Mouse (Mus musculus): Measurements from ENCODE around the gene Pkig. TPM values are rescaled to one million over a fixed set of nuclear protein-coding genes. Genes with fewer than 3 reads are reported as not detected.
"Not testable (repeated sequence)": the region's sequence is repeated elsewhere in the genome, so short reads cannot be mapped to it uniquely, and the experiment has no call there.

Gene Pkig
- total and polyA plus RNA-seq, 3 experiments = 214 to 344 (median 237) TPM

- Histone ChIP-seq H3K79me2 (replicated peaks; ENCODE audit: control insufficient read depth, insufficient read depth, low read length) (peaks cover 3% of the 10 kb centered on the region; the same call in 1 of the 2 replicates), H3K27ac (peak overlapping the region; percentile 93), H3K36me3 (ENCODE audit: control insufficient read depth, insufficient read depth, low read length) (peaks cover 23% of the 10 kb centered on the region), H3K27me3 (ENCODE audit: control insufficient read depth, insufficient read depth, low read length) (no peaks in the 10 kb centered on the region), H3K4me3 (no peak overlapping the region; the same call in 1 of the 2 replicates), H3K9ac (ENCODE audit: low read depth, low read length) (peak overlapping the region; percentile 33), H3K4me1 (ENCODE audit: control insufficient read depth, insufficient read depth, low read length) (peaks cover 24% of the 10 kb centered on the region)
- TF ChIP-seq POLR2A (IDR thresholded peaks at IDR 0.05; ENCODE audit: insufficient read depth, low read depth, low read length) (no peak), CTCF (IDR thresholded peaks at IDR 0.05) (no peak), EP300 (IDR thresholded peaks at IDR 0.05; ENCODE audit: insufficient read depth, low read depth, low read length) (no peak)
- no peak for DNase-seq
- WGBS = 53% methylated on average over 5 of the region's 5 CpGs
- intact Hi-C loops (cut with DNase I) = no loop called here
These were observed 28.0 kb downstream of the Pkig start for GRCm38 (mm10) chr2:163686233-163686632.

GRCm38 (mm10) chr2:163686886-163687285 lies 28.7 kb downstream of the Pkig start:
- intact Hi-C loops (cut with DNase I) = no loop called here
- H3K27me3 ChIP-seq (ENCODE audit: control insufficient read depth, insufficient read depth, low read length) = no peaks in the 10 kb centered on the region
- TF ChIP-seq EP300 (IDR thresholded peaks at IDR 0.05; ENCODE audit: insufficient read depth, low read depth, low read length) (no peak), POLR2A (IDR thresholded peaks at IDR 0.05; ENCODE audit: insufficient read depth, low read depth, low read length) (no peak), CTCF (IDR thresholded peaks at IDR 0.05) (no peak)
- H3K36me3 ChIP-seq (ENCODE audit: control insufficient read depth, insufficient read depth, low read length) = peaks cover 23% of the 10 kb centered on the region
- WGBS = 61% methylated on average over 3 of the region's 3 CpGs
- H3K27ac ChIP-seq = peak overlapping the region; percentile 93
- H3K4me3 ChIP-seq = no peak overlapping the region
- peak overlapping the region; percentile 46 for H3K9ac ChIP-seq (ENCODE audit: low read depth, low read length)
- H3K79me2 ChIP-seq (replicated peaks; ENCODE audit: control insufficient read depth, insufficient read depth, low read length) = peaks cover 1% of the 10 kb centered on the region; the same call in 1 of the 2 replicates
- H3K4me1 ChIP-seq (ENCODE audit: control insufficient read depth, insufficient read depth, low read length) = peaks cover 28% of the 10 kb centered on the region
- no peak for DNase-seq

- intact Hi-C loops (cut with DNase I); H3K9ac ChIP-seq (ENCODE audit: low read depth, low read length); DNase-seq; H3K79me2 ChIP-seq (replicated peaks; ENCODE audit: control insufficient read depth, insufficient read depth, low read length); H3K27me3 ChIP-seq (ENCODE audit: control insufficient read depth, insufficient read depth, low read length); H3K4me3 ChIP-seq: not testable (repeated sequence)
- Histone ChIP-seq H3K36me3 (ENCODE audit: control insufficient read depth, insufficient read depth, low read length) (peaks cover 26% of the 10 kb centered on the region), H3K4me1 (ENCODE audit: control insufficient read depth, insufficient read depth, low read length) (peaks cover 36% of the 10 kb centered on the region), H3K27ac (peak overlapping the region; percentile 93)
- 62% methylated on average over 1 of the region's 1 CpGs for WGBS
These were observed 30.2 kb downstream of the Pkig start for GRCm38 (mm10) chr2:163688377-163688776.

- Histone ChIP-seq H3K4me3 (no peak overlapping the region), H3K27ac (peak overlapping the region; percentile 93), H3K36me3 (ENCODE audit: control insufficient read depth, insufficient read depth, low read length) (peaks cover 23% of the 10 kb centered on the region), H3K9ac (ENCODE audit: low read depth, low read length) (no peak overlapping the region), H3K79me2 (replicated peaks; ENCODE audit: control insufficient read depth, insufficient read depth, low read length) (peaks cover 1% of the 10 kb centered on the region; the same call in 1 of the 2 replicates), H3K4me1 (ENCODE audit: control insufficient read depth, insufficient read depth, low read length) (peaks cover 39% of the 10 kb centered on the region), H3K27me3 (ENCODE audit: control insufficient read depth, insufficient read depth, low read length) (no peaks in the 10 kb centered on the region)
- WGBS = 76% methylated on average over 3 of the region's 3 CpGs
- intact Hi-C loops (cut with DNase I) = loop anchor here (2.0 kb wide), 1 partner anchor 15 kb away; no protein-coding TSS in a partner anchor
- no peak for DNase-seq
- TF ChIP-seq EP300 (IDR thresholded peaks at IDR 0.05; ENCODE audit: insufficient read depth, low read depth, low read length) (no peak), CTCF (IDR thresholded peaks at IDR 0.05) (no peak), POLR2A (IDR thresholded peaks at IDR 0.05; ENCODE audit: insufficient read depth, low read depth, low read length) (no peak)
These were observed 31.6 kb downstream of the Pkig start for GRCm38 (mm10) chr2:163689771-163690170.

GRCm38 (mm10) chr2:163690409-163691304 lies 32.5 kb downstream of the Pkig start:
- Histone ChIP-seq H3K79me2 (replicated peaks; ENCODE audit: control insufficient read depth, insufficient read depth, low read length) (no peaks in the 10 kb centered on the region), H3K27ac (peak overlapping the region; percentile 93), H3K27me3 (ENCODE audit: control insufficient read depth, insufficient read depth, low read length) (no peaks in the 10 kb centered on the region), H3K4me3 (no peak overlapping the region; the same call in 1 of the 2 replicates), H3K9ac (ENCODE audit: low read depth, low read length) (peak overlapping the region; percentile 18; the same call in 1 of the 2 replicates), H3K36me3 (ENCODE audit: control insufficient read depth, insufficient read depth, low read length) (peaks cover 16% of the 10 kb centered on the region), H3K4me1 (ENCODE audit: control insufficient read depth, insufficient read depth, low read length) (peaks cover 35% of the 10 kb centered on the region)
- WGBS = 48% methylated on average over 8 of the region's 8 CpGs
- intact Hi-C loops (cut with DNase I) = loop anchor here (2.0 kb wide), 1 partner anchor 16 kb away; no protein-coding TSS in a partner anchor
- DNase-seq = no peak
- TF ChIP-seq EP300 (IDR thresholded peaks at IDR 0.05; ENCODE audit: insufficient read depth, low read depth, low read length) (no peak), POLR2A (IDR thresholded peaks at IDR 0.05; ENCODE audit: insufficient read depth, low read depth, low read length) (no peak), CTCF (IDR thresholded peaks at IDR 0.05) (no peak)
